Mouse (Mus musculus) limb, embryonic 10.5 days (tissue): ENCODE data around the gene Olfr453. TPM values are rescaled to one million over a fixed set of nuclear protein-coding genes. Genes with fewer than 3 reads are reported as not detected.

Source experiments
- DNase-seq: peaks from one replicate; pipeline ENCODE4 v3.0.0-alpha.2; 2017; ENCODE audit warnings: low spot score
- H3K27ac ChIP-seq: fragments of 300-500 bp; sonication (generic); 2 replicates; pipeline ENCODE4 v1.5.1; 2016; ENCODE audit warnings: mild to moderate bottlenecking
- H3K27me3 ChIP-seq: fragments of 300-500 bp; sonication (generic); 2 replicates; pipeline ENCODE4 v1.6.1; 2016; ENCODE audit warnings: low read depth, mild to moderate bottlenecking; ENCODE audit not compliant: poor library complexity, severe bottlenecking
- H3K36me3 ChIP-seq: fragments of 300-500 bp; sonication (generic); 2 replicates; pipeline ENCODE4 v1.6.1; 2016; ENCODE audit warnings: mild to moderate bottlenecking, moderate library complexity
- H3K4me1 ChIP-seq: fragments of 300-500 bp; sonication (generic); 2 replicates; pipeline ENCODE4 v1.6.1; 2016
- H3K4me3 ChIP-seq: fragments of 300-500 bp; sonication (generic); 2 replicates; pipeline ENCODE4 v1.5.1; 2016; ENCODE audit warnings: mild to moderate bottlenecking, moderate library complexity
- H3K9me3 ChIP-seq: fragments of 300-500 bp; sonication (generic); replicated peaks from 2 replicates; pipeline ENCODE4 v1.6.1; 2016; ENCODE audit warnings: mild to moderate bottlenecking
- WGBS: fragments of 180-500 bp; shearing (Covaris S2); methylation state at CpG from one replicate; pipeline ENCODE4 v1.1.7; 2016; 5-methylcytosine and 5-hydroxymethylcytosine counted together
- polyA plus RNA-seq: library from polyadenylated mRNA; unstranded; fragments of >200 nt; fragmentation: Nextera tagmentation; extraction: Ambion mirVana; gene quantifications from 2 replicates; pipeline ENCODE4 v1.2.1, GENCODE M21; 2016

Olfr453 gene
- polyA plus RNA-seq, 1 experiment from 2014 or later: not detected

DNA sequence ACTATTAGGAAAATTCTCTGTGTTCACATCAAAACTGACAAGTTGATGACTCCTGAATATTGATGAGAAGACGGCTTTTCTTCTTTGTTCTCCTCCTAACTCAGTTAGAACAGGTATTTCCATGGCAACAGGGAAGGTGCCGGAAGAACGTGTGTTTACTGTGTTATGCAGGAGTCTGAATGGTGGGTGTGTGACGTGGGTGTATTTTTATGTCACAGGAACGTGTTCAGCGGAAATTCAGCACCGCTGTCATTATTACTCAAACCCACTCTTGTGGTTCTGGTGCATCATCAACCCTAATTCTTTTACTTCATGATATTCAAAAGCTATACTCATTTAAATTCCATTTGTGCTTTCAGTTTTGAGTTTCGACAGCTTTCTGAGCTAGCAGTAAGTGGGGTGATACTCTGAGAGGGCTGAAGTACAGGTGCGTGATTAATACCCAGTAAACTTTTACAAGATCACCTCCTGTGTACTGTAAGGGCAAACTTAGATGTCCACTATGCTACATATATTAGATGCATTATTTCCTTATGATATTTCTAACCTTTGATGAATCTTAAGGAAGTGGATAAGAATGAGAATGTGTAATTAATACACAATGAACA, 51.9 kb downstream of the Olfr453 start:
- H3K27me3 ChIP-seq: no peaks in the 10 kb centered on the region
- no peak overlapping the region for H3K27ac ChIP-seq
- no peak overlapping the region for H3K4me3 ChIP-seq
- DNase-seq: no peak
- no peaks in the 10 kb centered on the region for H3K9me3 ChIP-seq
- H3K4me1 ChIP-seq: no peaks in the 10 kb centered on the region
- WGBS: 85% methylated on average over 9 of the region's 9 CpGs
- no peaks in the 10 kb centered on the region for H3K36me3 ChIP-seq

DNA sequence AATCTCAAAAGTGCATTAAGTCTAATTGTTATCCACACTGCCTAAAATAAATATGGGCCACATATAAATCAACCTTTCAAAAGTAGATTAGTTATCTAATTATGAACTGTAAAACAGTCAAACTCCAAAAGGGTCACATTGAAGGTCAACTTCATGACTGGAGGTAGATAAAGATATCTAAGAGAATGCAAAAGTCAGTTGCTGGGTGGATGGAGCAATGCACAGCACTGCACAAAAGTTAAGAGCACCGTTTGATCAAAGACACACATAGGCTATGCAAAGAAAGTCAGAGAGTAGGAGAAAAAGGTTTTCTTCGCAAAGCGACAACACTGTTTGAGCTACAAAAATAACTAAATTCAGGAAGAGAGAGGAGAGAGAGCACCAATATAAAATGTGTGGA, 55.8 kb downstream of the Olfr453 start:
- Histone ChIP-seq H3K27ac (no peak overlapping the region), H3K27me3 (no peaks in the 10 kb centered on the region), H3K4me1 (no peaks in the 10 kb centered on the region), H3K9me3 (no peaks in the 10 kb centered on the region), H3K36me3 (no peaks in the 10 kb centered on the region), H3K4me3 (no peak overlapping the region)
- WGBS: 88% methylated on average over 3 of the region's 3 CpGs
- no peak for DNase-seq

Other genes with a start within 250 kb of the Olfr453 start
- gene Olfr455, start 191.8 kb upstream of the Olfr453 start, polyA plus RNA-seq: not detected in 2 replicates
- not detected in 2 replicates for gene Tcaf3, start 141.7 kb upstream of the Olfr453 start, polyA plus RNA-seq
- gene Tcaf2, start 94.1 kb upstream of the Olfr453 start, polyA plus RNA-seq: 3.9 and 5.3 TPM in 2 replicates
- 61.5 and 88.8 TPM in 2 replicates for gene Tcaf1, start 29.3 kb upstream of the Olfr453 start, polyA plus RNA-seq
- not detected in 2 replicates for gene Olfr38, start 17.0 kb downstream of the Olfr453 start, polyA plus RNA-seq
- gene Olfr452, start 45.7 kb downstream of the Olfr453 start, polyA plus RNA-seq: not detected in 2 replicates
- gene Olfr450, start 72.6 kb downstream of the Olfr453 start, polyA plus RNA-seq: not detected in 2 replicates
- not detected in 2 replicates for gene Olfr449, start 95.0 kb downstream of the Olfr453 start, polyA plus RNA-seq
- not detected in 2 replicates for gene Olfr448, start 151.1 kb downstream of the Olfr453 start, polyA plus RNA-seq
- gene Olfr447, start 169.5 kb downstream of the Olfr453 start, polyA plus RNA-seq: not detected in 2 replicates
- gene Olfr446, start 182.0 kb downstream of the Olfr453 start, polyA plus RNA-seq: not detected in 2 replicates
- not detected in 2 replicates for gene Olfr444, start 209.7 kb downstream of the Olfr453 start, polyA plus RNA-seq